Mouse (Mus musculus): ENCODE results near the gene Arhgap4. TPM values are rescaled to one million over a fixed set of nuclear protein-coding genes. Genes with fewer than 3 reads are reported as not detected.

Gene Arhgap4
- polyA plus RNA-seq (2011; ENCODE audit: insufficient read depth, insufficient read length, low read depth, missing spikeins): 3.5 and 4.7 TPM in 2 replicates

- H3K4me3 ChIP-seq (ENCODE audit: low read depth, low read length): peak within 1 kb of the TSS; percentile 92
- H3K9ac ChIP-seq (ENCODE audit: low read depth, poor library complexity, severe bottlenecking): peak within 1 kb of the TSS; percentile 68
- H3K9me3 ChIP-seq (replicated peaks; ENCODE audit: control insufficient read depth, insufficient read depth, low read length, poor library complexity, severe bottlenecking): no peaks in the 10 kb centered on the region
- no peaks in the 10 kb centered on the region for H3K4me1 ChIP-seq (ENCODE audit: control insufficient read depth, insufficient read depth, low read length)
- H3K27me3 ChIP-seq (ENCODE audit: control insufficient read depth, insufficient read depth, low read length, poor library complexity, severe bottlenecking): no peaks in the 10 kb centered on the region
- TF ChIP-seq EP300 (IDR thresholded peaks at IDR 0.05; ENCODE audit: insufficient read depth, low read depth, low read length) (no peak), POLR2A (IDR thresholded peaks at IDR 0.05; ENCODE audit: insufficient read depth, low read length) (no peak), CTCF (IDR thresholded peaks at IDR 0.05; ENCODE audit: low read depth, low read length) (no peak)
- peaks cover 17% of the 10 kb centered on the region; the same call in 1 of the 2 replicates for H3K36me3 ChIP-seq (ENCODE audit: control insufficient read depth, insufficient read depth, low read length, poor library complexity, severe bottlenecking)
- H3K27ac ChIP-seq (ENCODE audit: insufficient read depth, low read length): peak within 1 kb of the TSS; percentile 63
These were observed at the start of gene Arhgap4, which contains the start of gene Naa10 for GRCm38 (mm10) chrX:73921823-73922549. Gene Arhgap4, minus strand, starts transcription at chrX:73921870. Gene Naa10, minus strand, starts transcription at chrX:73921944.

- no peak overlapping the region for H3K4me3 ChIP-seq (ENCODE audit: low read depth, low read length)
- no peaks in the 10 kb centered on the region for H3K27me3 ChIP-seq (ENCODE audit: control insufficient read depth, insufficient read depth, low read length, poor library complexity, severe bottlenecking)
- no peak for TF ChIP-seq CTCF (IDR thresholded peaks at IDR 0.05; ENCODE audit: low read depth, low read length)
- no peak for TF ChIP-seq POLR2A (IDR thresholded peaks at IDR 0.05; ENCODE audit: insufficient read depth, low read length)
- TF ChIP-seq EP300 (IDR thresholded peaks at IDR 0.05; ENCODE audit: insufficient read depth, low read depth, low read length): no peak
- H3K27ac ChIP-seq (ENCODE audit: insufficient read depth, low read length): no peak overlapping the region
- no peaks in the 10 kb centered on the region for H3K9me3 ChIP-seq (replicated peaks; ENCODE audit: control insufficient read depth, insufficient read depth, low read length, poor library complexity, severe bottlenecking)
- no peak overlapping the region for H3K9ac ChIP-seq (ENCODE audit: low read depth, poor library complexity, severe bottlenecking)
- no peaks in the 10 kb centered on the region for H3K4me1 ChIP-seq (ENCODE audit: control insufficient read depth, insufficient read depth, low read length)
- no peaks in the 10 kb centered on the region for H3K36me3 ChIP-seq (ENCODE audit: control insufficient read depth, insufficient read depth, low read length, poor library complexity, severe bottlenecking)
These were observed 49.1 kb upstream of the Arhgap4 start for GRCm38 (mm10) chrX:73970781-73971180.

DNA sequence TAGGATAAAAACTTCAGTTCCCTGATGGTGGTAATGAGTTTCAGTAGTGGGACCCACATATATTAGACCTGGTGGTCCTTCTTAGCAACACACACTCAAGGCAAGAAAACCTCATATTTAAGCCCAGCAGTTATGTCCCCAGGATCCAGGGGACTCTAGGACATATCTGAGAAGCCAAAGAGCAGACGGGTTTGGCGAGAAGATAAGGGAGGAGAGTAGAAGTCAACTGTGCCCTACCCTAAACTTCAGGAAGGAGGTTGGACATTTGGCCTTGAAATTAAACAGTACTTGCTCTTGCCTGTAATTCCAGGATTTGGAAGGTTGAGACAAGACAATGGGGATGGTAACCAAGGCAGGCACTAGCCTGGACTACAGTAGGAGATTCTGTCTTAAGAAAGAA is 48.1 kb upstream of the Arhgap4 start:
- H3K4me1 ChIP-seq (ENCODE audit: control insufficient read depth, insufficient read depth, low read length): no peaks in the 10 kb centered on the region
- H3K9ac ChIP-seq (ENCODE audit: low read depth, poor library complexity, severe bottlenecking): no peak overlapping the region
- no peak overlapping the region for H3K27ac ChIP-seq (ENCODE audit: insufficient read depth, low read length)
- no peaks in the 10 kb centered on the region for H3K9me3 ChIP-seq (replicated peaks; ENCODE audit: control insufficient read depth, insufficient read depth, low read length, poor library complexity, severe bottlenecking)
- TF ChIP-seq CTCF (IDR thresholded peaks at IDR 0.05; ENCODE audit: low read depth, low read length): no peak
- TF ChIP-seq POLR2A (IDR thresholded peaks at IDR 0.05; ENCODE audit: insufficient read depth, low read length): no peak
- no peak for TF ChIP-seq EP300 (IDR thresholded peaks at IDR 0.05; ENCODE audit: insufficient read depth, low read depth, low read length)
- H3K4me3 ChIP-seq (ENCODE audit: low read depth, low read length): no peak overlapping the region
- H3K36me3 ChIP-seq (ENCODE audit: control insufficient read depth, insufficient read depth, low read length, poor library complexity, severe bottlenecking): no peaks in the 10 kb centered on the region; the same call in 1 of the 2 replicates
- no peaks in the 10 kb centered on the region for H3K27me3 ChIP-seq (ENCODE audit: control insufficient read depth, insufficient read depth, low read length, poor library complexity, severe bottlenecking)

DNA sequence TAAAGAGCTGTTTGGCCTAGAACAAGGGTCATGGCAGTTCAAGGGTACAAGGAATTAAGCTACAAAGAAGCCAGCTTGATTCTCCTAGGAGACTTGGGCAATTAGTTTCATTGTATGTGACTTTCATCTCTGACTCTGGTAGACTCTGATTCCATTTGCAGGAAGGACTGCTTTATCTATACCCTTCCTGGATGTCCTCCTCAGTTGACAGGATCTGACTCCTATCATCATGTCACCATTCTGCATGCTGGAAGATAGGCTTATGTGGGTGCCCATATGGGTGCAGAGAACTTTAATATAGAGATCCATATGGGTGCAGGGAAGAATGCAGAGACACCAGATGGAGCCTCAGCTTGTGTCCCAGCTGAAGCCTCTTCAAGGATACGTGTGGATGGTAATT is 47.5 kb upstream of the Arhgap4 start:
- Histone ChIP-seq H3K9me3 (replicated peaks; ENCODE audit: control insufficient read depth, insufficient read depth, low read length, poor library complexity, severe bottlenecking) (no peaks in the 10 kb centered on the region), H3K4me1 (ENCODE audit: control insufficient read depth, insufficient read depth, low read length) (no peaks in the 10 kb centered on the region), H3K36me3 (ENCODE audit: control insufficient read depth, insufficient read depth, low read length, poor library complexity, severe bottlenecking) (no peaks in the 10 kb centered on the region; the same call in 1 of the 2 replicates), H3K27ac (ENCODE audit: insufficient read depth, low read length) (no peak overlapping the region), H3K27me3 (ENCODE audit: control insufficient read depth, insufficient read depth, low read length, poor library complexity, severe bottlenecking) (no peaks in the 10 kb centered on the region), H3K9ac (ENCODE audit: low read depth, poor library complexity, severe bottlenecking) (no peak overlapping the region), H3K4me3 (ENCODE audit: low read depth, low read length) (no peak overlapping the region)
- TF ChIP-seq CTCF (IDR thresholded peaks at IDR 0.05; ENCODE audit: low read depth, low read length): no peak
- TF ChIP-seq EP300 (IDR thresholded peaks at IDR 0.05; ENCODE audit: insufficient read depth, low read depth, low read length): no peak

GRCm38 (mm10) chrX:73967177-73968075 is 45.8 kb upstream of the Arhgap4 start:
- H3K27ac ChIP-seq (ENCODE audit: insufficient read depth, low read length): peak overlapping the region; percentile 97
- peaks cover 5% of the 10 kb centered on the region for H3K36me3 ChIP-seq (ENCODE audit: control insufficient read depth, insufficient read depth, low read length, poor library complexity, severe bottlenecking)
- no peak for TF ChIP-seq POLR2A (IDR thresholded peaks at IDR 0.05; ENCODE audit: insufficient read depth, low read length)
- TF ChIP-seq EP300 (IDR thresholded peaks at IDR 0.05; ENCODE audit: insufficient read depth, low read depth, low read length): no peak
- no peak for TF ChIP-seq CTCF (IDR thresholded peaks at IDR 0.05; ENCODE audit: low read depth, low read length)
- H3K4me1 ChIP-seq (ENCODE audit: control insufficient read depth, insufficient read depth, low read length): no peaks in the 10 kb centered on the region
- no peaks in the 10 kb centered on the region for H3K9me3 ChIP-seq (replicated peaks; ENCODE audit: control insufficient read depth, insufficient read depth, low read length, poor library complexity, severe bottlenecking)
- H3K27me3 ChIP-seq (ENCODE audit: control insufficient read depth, insufficient read depth, low read length, poor library complexity, severe bottlenecking): no peaks in the 10 kb centered on the region
- H3K9ac ChIP-seq (ENCODE audit: low read depth, poor library complexity, severe bottlenecking): peak overlapping the region; percentile 96
- peak overlapping the region; percentile 99 for H3K4me3 ChIP-seq (ENCODE audit: low read depth, low read length)

Data from ES-Bruce4 (cell line).